Mouse (Mus musculus) erythroblast, embryonic 14.5 days (primary cell): Measurements from ENCODE around the gene Map3k4.

ENCODE experiments used
- GATA1 ChIP-seq: IDR thresholded peaks from 2 replicates; pipeline ENCODE4 v1.6.1; 2012; ENCODE audit warnings: low read length, inconsistent platforms, mixed read lengths
- TAL1 ChIP-seq: IDR thresholded peaks from 3 replicates; pipeline ENCODE4 v1.6.1; 2012; ENCODE audit warnings: low read length, inconsistent platforms, mixed read lengths

- no peak for TF ChIP-seq TAL1
- no peak for TF ChIP-seq GATA1
Observed at GRCm38 (mm10) chr17:12221926-12222325, 96.7 kb downstream of the Map3k4 start.
